22 mouse cellular contexts compared by ENCODE assay signal in the genomic region with DNA sequence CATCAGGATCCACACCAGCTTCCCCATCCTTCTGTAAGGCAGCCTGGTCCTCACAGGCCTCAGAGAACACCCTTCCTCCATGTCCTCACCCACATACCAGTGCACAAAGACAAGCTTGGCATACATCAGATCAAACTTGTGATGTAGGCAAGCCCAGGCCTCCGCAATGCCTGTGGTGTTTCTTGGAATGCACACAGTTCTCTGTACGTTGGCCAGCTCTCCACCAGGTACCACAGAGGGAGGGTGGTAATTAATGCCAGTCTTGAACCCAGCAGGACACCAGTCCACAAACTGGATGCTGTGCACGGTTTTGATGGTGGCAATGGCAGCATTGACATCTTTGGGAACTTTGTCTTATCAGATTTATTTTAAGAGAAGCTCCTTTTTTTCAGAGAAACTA.
"Had no signal": no experiment of that assay in that cellular context is flagged by ENCODE, and none has a peak within 500 bp of the region (broad histone marks: within the 10 kb centered on the region; RNA-seq: fewer than 3 reads in every experiment).

No protein-coding gene starts in this region.

- H3K4me3 ChIP-seq: layer of hippocampus, adult 2 months; limb, embryonic 10.5 days; limb, embryonic 13.5 days; liver, embryonic 12.5 days; liver, embryonic 15.5 days; lung, embryonic 15.5 days; megakaryocyte, embryonic 14.5 days; midbrain, embryonic 10.5 days; midbrain, embryonic 13.5 days; myocyte; neural tube, embryonic 13.5 days; stomach, embryonic 15.5 days had no signal

- H3K27me3 ChIP-seq: limb, embryonic 13.5 days; liver, embryonic 12.5 days; liver, embryonic 15.5 days; lung, embryonic 15.5 days; megakaryocyte, embryonic 14.5 days; midbrain, embryonic 13.5 days; neural tube, embryonic 13.5 days; stomach, embryonic 15.5 days had no signal

- DNase-seq: kidney, postnatal 25 days; layer of hippocampus, adult 9-11 months; liver; lung, adult 18-20 months; lung, postnatal 10 days; lung, postnatal 36 days; retina, postnatal 1 day; right cerebral cortex, postnatal 25 days; spleen, adult 18-20 months; thymus, postnatal 25 days had no signal

- H3K9me3 ChIP-seq: limb, embryonic 10.5 days; limb, embryonic 13.5 days; liver, embryonic 12.5 days; liver, embryonic 15.5 days; lung, embryonic 15.5 days; megakaryocyte, embryonic 14.5 days; midbrain, embryonic 10.5 days; midbrain, embryonic 13.5 days; neural tube, embryonic 13.5 days; stomach, embryonic 15.5 days had no signal

- H3K36me3 ChIP-seq: liver, embryonic 12.5 days; liver, embryonic 15.5 days; lung, embryonic 15.5 days; stomach, embryonic 15.5 days had no signal

- H3K27ac ChIP-seq: layer of hippocampus, adult 2 months; limb, embryonic 10.5 days; limb, embryonic 13.5 days; liver, embryonic 12.5 days; liver, embryonic 15.5 days; lung, embryonic 15.5 days; midbrain, embryonic 10.5 days; midbrain, embryonic 13.5 days; stomach, embryonic 15.5 days had no signal
